Mouse (Mus musculus) embryonic fibroblast, embryonic 13.5 days (primary cell): ENCODE results near the gene Rad51.

Experiments used
- CTCF ChIP-seq: IDR thresholded peaks from 2 replicates; pipeline ENCODE4 v1.5.1; 2011; ENCODE audit warnings: mild to moderate bottlenecking, control low read depth, low read length, moderate library complexity, borderline replicate concordance; ENCODE audit not compliant: insufficient read depth
- POLR2A ChIP-seq: IDR thresholded peaks from 2 replicates; pipeline ENCODE4 v1.6.1; 2011; ENCODE audit warnings: low read depth, mild to moderate bottlenecking, control low read depth, low read length, moderate library complexity

DNA sequence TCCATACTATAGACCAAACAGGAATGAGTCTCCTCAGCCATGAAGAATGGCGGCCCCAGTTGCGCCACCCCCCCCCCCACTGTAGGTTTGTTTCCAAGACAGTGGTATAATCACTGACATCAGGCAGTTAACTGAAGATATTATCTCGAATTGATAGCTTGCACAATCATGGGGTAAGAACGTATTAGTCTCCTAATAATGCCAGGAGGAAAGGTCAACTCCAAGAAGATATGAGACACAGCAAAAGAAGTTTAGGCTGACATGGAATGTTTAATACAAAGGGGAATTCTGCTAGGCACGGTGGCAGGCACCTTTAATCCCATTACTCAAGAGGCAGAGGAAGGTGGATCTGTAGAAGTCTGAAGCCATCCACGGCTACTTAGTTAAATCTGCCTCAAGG is 33.8 kb downstream of the Rad51 start:
- no peak for TF ChIP-seq POLR2A
- no peak for TF ChIP-seq CTCF
